Mouse (Mus musculus) left cerebral cortex, postnatal 14 days (tissue): ENCODE measurements at regions not wholly inside any gene's neighbourhood (a gene's known extent, or its start where the extent isn't known, plus 50 kb on each side); places are given as distances from the start of the nearest gene placed in this dataset.
"Not testable (repeated sequence)": the region's sequence is repeated elsewhere in the genome, so short reads cannot be mapped to it uniquely, and the experiment has no call there.

ENCODE experiments used
- DNase-seq, 2 experiments: peaks; one replicate each; pipeline ENCODE4 v3.0.0; 2021 to 2022; ENCODE audit warnings: low spot score in 2 of 2, mixed read lengths in 1 of 2
- intact Hi-C: fragments of 180-260 bp; cut with DNase I; formaldehyde crosslinking; loops from one replicate; pipeline ENCODE4 v1.15.1; 2025

GRCm38 (mm10) chr7:113010150-113010549 lies 56.4 kb downstream of the Rassf10 start:
- intact Hi-C loops, result no loop called here
- DNase-seq, result no peak

GRCm38 (mm10) chr7:113017092-113017755 lies 63.5 kb downstream of the Rassf10 start:
- intact Hi-C loops, result no loop called here
- no peak for DNase-seq

- intact Hi-C loops, result no loop called here
- DNase-seq, result no peak
Measured at GRCm38 (mm10) chr7:113021412-113021811, 67.7 kb downstream of the Rassf10 start.

GRCm38 (mm10) chr7:113022516-113022915 lies 68.8 kb downstream of the Rassf10 start:
- DNase-seq, result no peak

GRCm38 (mm10) chr7:113025758-113026157 lies 72.0 kb downstream of the Rassf10 start:
- intact Hi-C loops, result no loop called here
- DNase-seq, result no peak

More at GRCm38 (mm10) chr7:113022516-113022915, 68.8 kb downstream of the Rassf10 start:
- intact Hi-C loops, result no loop called here

- intact Hi-C loops, result no loop called here
- no peak for DNase-seq
Measured at GRCm38 (mm10) chr7:113026290-113027075, 72.7 kb downstream of the Rassf10 start.

- no peak for DNase-seq
- intact Hi-C loops, result no loop called here
Measured at GRCm38 (mm10) chr7:113027125-113027801, 73.5 kb downstream of the Rassf10 start.

GRCm38 (mm10) chr7:113030053-113030752 lies 76.4 kb downstream of the Rassf10 start:
- intact Hi-C loops, result no loop called here
- no peak for DNase-seq

- intact Hi-C loops, result no loop called here
- no peak for DNase-seq
Measured at GRCm38 (mm10) chr7:113035751-113036150, 82.0 kb downstream of the Rassf10 start.

- intact Hi-C loops, result no loop called here
- no peak for DNase-seq
Measured at GRCm38 (mm10) chr7:113037825-113038613, 84.3 kb downstream of the Rassf10 start.

- DNase-seq, result no peak
- intact Hi-C loops, result no loop called here
Measured at GRCm38 (mm10) chr7:113038906-113039671, 85.3 kb downstream of the Rassf10 start.

- intact Hi-C loops, DNase-seq: not testable (repeated sequence)
Measured at GRCm38 (mm10) chr7:113045613-113046159, 91.9 kb downstream of the Rassf10 start.

GRCm38 (mm10) chr7:113046406-113046805 lies 92.6 kb downstream of the Rassf10 start:
- intact Hi-C loops, result no loop called here
- DNase-seq, result no peak

GRCm38 (mm10) chr7:113047583-113047982 lies 93.8 kb downstream of the Rassf10 start:
- DNase-seq, result no peak
- intact Hi-C loops, result no loop called here

- DNase-seq, result no peak
- intact Hi-C loops, result no loop called here
Measured at GRCm38 (mm10) chr7:113048097-113048795, 94.5 kb downstream of the Rassf10 start.

GRCm38 (mm10) chr7:113049440-113049839 lies 95.7 kb downstream of the Rassf10 start:
- no peak for DNase-seq
- intact Hi-C loops, result no loop called here

- intact Hi-C loops, result no loop called here
- DNase-seq, result no peak
Measured at GRCm38 (mm10) chr7:113052952-113053351, 99.2 kb downstream of the Rassf10 start.
